Mouse (Mus musculus) midbrain, embryonic 10.5 days (tissue): ENCODE results near the gene Anapc15. TPM values are rescaled to one million over a fixed set of nuclear protein-coding genes. Genes with fewer than 3 reads are reported as not detected.

Source experiments
- DNase-seq: peaks from one replicate; pipeline ENCODE4 v3.0.0-alpha.2; 2017; ENCODE audit warnings: low spot score
- H3K27ac ChIP-seq: fragments of 300-500 bp; sonication (generic); replicated peaks from 2 replicates; pipeline ENCODE4 v1.5.1; 2016; ENCODE audit warnings: mild to moderate bottlenecking
- H3K27me3 ChIP-seq: fragments of 300-500 bp; sonication (generic); 2 replicates; pipeline ENCODE4 v1.6.1; 2016; ENCODE audit warnings: low read depth, mild to moderate bottlenecking; ENCODE audit not compliant: poor library complexity, severe bottlenecking
- H3K36me3 ChIP-seq: fragments of 300-500 bp; sonication (generic); 2 replicates; pipeline ENCODE4 v1.6.1; 2016; ENCODE audit warnings: mild to moderate bottlenecking, moderate library complexity
- H3K4me1 ChIP-seq: fragments of 300-500 bp; sonication (generic); 2 replicates; pipeline ENCODE4 v1.6.1; 2016
- H3K4me3 ChIP-seq: fragments of 300-500 bp; sonication (generic); 2 replicates; pipeline ENCODE4 v1.5.1; 2016; ENCODE audit warnings: mild to moderate bottlenecking, moderate library complexity
- H3K9me3 ChIP-seq: fragments of 300-500 bp; sonication (generic); replicated peaks from 2 replicates; pipeline ENCODE4 v1.6.1; 2016; ENCODE audit warnings: mild to moderate bottlenecking
- WGBS: fragments of 180-500 bp; shearing (Covaris S2); methylation state at CpG from one replicate; pipeline ENCODE4 v1.1.7; 2016; 5-methylcytosine and 5-hydroxymethylcytosine counted together
- polyA plus RNA-seq: library from polyadenylated mRNA; unstranded; fragments of >200 nt; fragmentation: Nextera tagmentation; extraction: Ambion mirVana; gene quantifications from 2 replicates; pipeline ENCODE4 v1.2.1, GENCODE M21; 2016

Gene Anapc15
- polyA plus RNA-seq, 1 experiment from 2014 or later, result 123 TPM

GRCm38 (mm10) chr7:101833916-101834584, 29.5 kb upstream of the Anapc15 start:
- H3K4me3 ChIP-seq, result peak overlapping the region; percentile 73; the same call in 1 of the 2 replicates

DNA sequence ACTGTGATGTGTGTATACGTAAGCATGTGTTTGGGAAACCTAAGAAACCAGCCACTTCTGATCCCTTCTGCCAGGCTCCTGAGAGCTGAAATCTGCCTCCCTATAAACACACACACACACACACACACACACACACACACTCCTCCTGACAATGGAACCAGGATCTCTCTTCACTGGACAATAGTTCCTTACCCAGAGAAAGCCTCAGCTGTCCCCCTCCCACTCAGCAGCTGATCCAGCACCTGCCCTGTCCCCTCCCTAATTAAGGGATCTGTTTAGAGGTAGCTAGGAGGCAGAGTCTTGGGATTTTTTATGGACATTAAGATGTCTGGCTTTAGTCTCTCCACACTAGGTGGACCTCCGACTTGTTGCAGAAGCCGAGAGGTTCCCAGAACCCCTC, 28.6 kb upstream of the Anapc15 start:
- Histone ChIP-seq H3K36me3 (peaks cover 50% of the 10 kb centered on the region), H3K4me3 (peak overlapping the region; percentile 73), H3K27me3 (no peaks in the 10 kb centered on the region), H3K9me3 (0 out of 2 replicates have a peak, but pooled peaks cover 6% of the 10 kb centered on the region), H3K4me1 (peaks cover 50% of the 10 kb centered on the region), H3K27ac (peak overlapping the region; percentile 96)
- no peak for DNase-seq
- 79% methylated on average over 3 of the region's 3 CpGs for WGBS

More at GRCm38 (mm10) chr7:101833916-101834584, 29.5 kb upstream of the Anapc15 start:
- DNase-seq, result no peak
- 0 out of 2 replicates have a peak, but pooled peaks cover 6% of the 10 kb centered on the region for H3K9me3 ChIP-seq
- H3K4me1 ChIP-seq, result peaks cover 48% of the 10 kb centered on the region
- WGBS, result 70% methylated on average over 3 of the region's 3 CpGs
- H3K27ac ChIP-seq, result peak overlapping the region; percentile 96
- H3K27me3 ChIP-seq, result no peaks in the 10 kb centered on the region
- H3K36me3 ChIP-seq, result peaks cover 58% of the 10 kb centered on the region

GRCm38 (mm10) chr7:101835457-101836109, 27.9 kb upstream of the Anapc15 start:
- H3K4me3 ChIP-seq, result peak overlapping the region; percentile 73
- DNase-seq, result peak; percentile 23
- 52% methylated on average over 5 of the region's 5 CpGs for WGBS
- H3K27ac ChIP-seq, result peak overlapping the region; percentile 96
- H3K27me3 ChIP-seq, result no peaks in the 10 kb centered on the region
- peaks cover 43% of the 10 kb centered on the region for H3K36me3 ChIP-seq
- H3K9me3 ChIP-seq, result 0 out of 2 replicates have a peak, but pooled peaks cover 6% of the 10 kb centered on the region
- peaks cover 50% of the 10 kb centered on the region for H3K4me1 ChIP-seq

DNA sequence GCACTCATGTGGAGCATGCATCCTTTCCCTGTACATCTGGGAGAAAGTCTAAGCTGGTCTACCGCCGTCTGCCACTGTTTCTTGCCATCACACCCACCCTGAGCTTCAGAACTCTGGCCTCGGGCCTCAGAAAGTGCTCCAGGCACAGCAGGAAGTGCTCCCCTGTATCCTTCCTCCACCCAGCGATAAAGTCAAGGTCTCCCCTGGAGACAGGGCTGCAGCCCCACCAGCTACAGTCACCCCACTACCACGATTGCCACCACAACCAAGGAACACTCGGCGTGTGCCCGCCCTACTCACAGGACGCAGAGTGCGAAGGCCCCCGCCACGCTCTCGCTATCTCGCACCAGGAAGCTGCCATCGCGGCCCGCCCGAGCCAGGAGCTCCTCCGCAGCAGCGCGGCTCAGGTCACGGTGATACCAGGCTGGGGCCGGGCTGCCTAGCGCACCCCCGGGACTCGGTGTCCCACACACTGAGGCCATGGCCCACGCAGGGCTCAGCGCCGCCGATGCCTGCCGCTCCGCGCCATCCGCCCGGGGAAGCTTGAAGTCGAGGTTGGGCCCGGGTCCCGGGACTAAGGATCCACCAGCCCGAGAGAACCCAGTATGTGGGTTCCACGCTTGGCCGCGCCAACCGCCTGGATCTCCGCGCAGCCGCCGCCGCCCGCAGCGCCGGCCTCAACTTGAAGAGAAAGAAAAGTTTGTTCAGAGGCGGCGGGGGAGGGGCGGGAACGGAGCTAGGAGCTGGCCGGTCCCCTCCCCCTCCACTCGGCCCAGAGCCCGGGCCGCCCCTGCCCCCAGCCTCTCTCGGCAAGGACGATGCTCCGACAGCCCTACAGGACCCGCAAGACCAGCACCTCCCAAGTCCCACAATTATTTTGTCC, 27.0 kb upstream of the Anapc15 start:
- Histone ChIP-seq H3K4me1 (peaks cover 50% of the 10 kb centered on the region), H3K27me3 (no peaks in the 10 kb centered on the region), H3K27ac (peak overlapping the region; percentile 96), H3K4me3 (peak overlapping the region; percentile 73), H3K9me3 (no peaks in the 10 kb centered on the region), H3K36me3 (peaks cover 34% of the 10 kb centered on the region)
- peak; percentile 86 for DNase-seq
- WGBS, result under 1% methylated on average over 63 of the region's 63 CpGs

GRCm38 (mm10) chr7:101837154-101837605, 26.3 kb upstream of the Anapc15 start:
- no peak for DNase-seq
- WGBS, result under 1% methylated on average over 20 of the region's 20 CpGs
- H3K9me3 ChIP-seq, result no peaks in the 10 kb centered on the region
- H3K36me3 ChIP-seq, result peaks cover 27% of the 10 kb centered on the region
- peaks cover 50% of the 10 kb centered on the region for H3K4me1 ChIP-seq
- peak overlapping the region; percentile 96 for H3K27ac ChIP-seq
- H3K27me3 ChIP-seq, result no peaks in the 10 kb centered on the region
- peak overlapping the region; percentile 73 for H3K4me3 ChIP-seq

- Histone ChIP-seq H3K36me3 (peaks cover 20% of the 10 kb centered on the region), H3K4me3 (peak within 1 kb of the TSS; percentile 73), H3K27ac (peak within 1 kb of the TSS; percentile 96), H3K4me1 (peaks cover 50% of the 10 kb centered on the region), H3K27me3 (no peaks in the 10 kb centered on the region), H3K9me3 (no peaks in the 10 kb centered on the region)
- under 1% methylated on average over 64 of the region's 64 CpGs for WGBS
- DNase-seq, result peak; percentile 89
These were observed 25.7 kb upstream of the Anapc15 start, which contains the start of gene Inppl1 for GRCm38 (mm10) chr7:101837606-101838471. Inppl1 (minus strand) TSS chr7:101838229.

DNA sequence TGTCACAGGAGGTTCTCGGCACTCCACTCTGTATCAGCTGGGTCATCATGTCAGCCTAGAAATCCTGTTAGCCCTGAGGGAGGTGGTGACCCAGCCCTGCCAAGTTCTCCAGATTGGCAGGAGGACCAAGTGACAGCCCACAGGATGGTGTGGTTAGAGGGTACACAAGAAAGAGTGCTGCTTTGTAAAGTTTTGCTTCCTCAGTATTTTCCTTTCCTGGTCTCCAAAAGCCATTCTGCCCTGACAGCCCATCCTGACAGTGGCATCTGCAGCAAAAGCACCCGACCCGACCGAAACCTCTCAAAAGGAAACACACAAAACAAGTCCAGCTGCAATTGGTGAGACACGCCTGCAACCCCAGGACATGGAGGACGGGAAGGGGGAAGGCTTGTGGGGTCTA, 19.3 kb upstream of the Anapc15 start:
- WGBS, result 85% methylated on average over 6 of the region's 6 CpGs
- DNase-seq, result no peak

GRCm38 (mm10) chr7:101847934-101848333, 15.6 kb upstream of the Anapc15 start:
- no peak overlapping the region for H3K27ac ChIP-seq
- H3K4me3 ChIP-seq, result no peak overlapping the region
- WGBS, result 97% methylated on average over 1 of the region's 1 CpGs
- H3K36me3 ChIP-seq, result no peaks in the 10 kb centered on the region
- DNase-seq, result no peak
- H3K27me3 ChIP-seq, result no peaks in the 10 kb centered on the region
- H3K4me1 ChIP-seq, result no peaks in the 10 kb centered on the region
- no peaks in the 10 kb centered on the region for H3K9me3 ChIP-seq

More for the DNA sequence above, 19.3 kb upstream of the Anapc15 start:
- no peaks in the 10 kb centered on the region for H3K36me3 ChIP-seq
- no peaks in the 10 kb centered on the region for H3K27me3 ChIP-seq
- no peak overlapping the region for H3K4me3 ChIP-seq
- peaks cover under 1% of the 10 kb centered on the region; the same call in 1 of the 2 replicates for H3K4me1 ChIP-seq
- no peak overlapping the region for H3K27ac ChIP-seq
- no peaks in the 10 kb centered on the region for H3K9me3 ChIP-seq

DNA sequence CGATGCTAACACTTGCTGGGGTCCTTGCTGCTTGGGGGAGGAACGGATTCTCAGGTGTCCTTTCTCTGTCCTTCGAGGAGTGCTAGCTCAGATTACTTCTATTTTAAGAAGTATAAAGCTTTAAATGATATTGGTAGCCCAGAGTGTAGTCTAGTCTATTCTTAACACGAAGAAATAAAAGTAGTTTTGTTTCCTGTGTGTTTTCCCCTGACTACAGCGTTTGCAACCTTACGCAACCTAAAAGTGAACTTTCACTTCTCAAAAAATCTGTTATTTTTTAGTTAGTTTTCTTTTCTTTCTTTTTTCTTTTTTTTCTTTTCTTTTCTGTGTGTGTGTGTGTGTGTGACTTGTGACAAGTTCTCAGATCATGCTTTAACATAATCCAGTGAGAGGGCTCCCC, 11.8 kb upstream of the Anapc15 start:
- Histone ChIP-seq H3K4me1 (no peaks in the 10 kb centered on the region), H3K36me3 (no peaks in the 10 kb centered on the region), H3K9me3 (no peaks in the 10 kb centered on the region), H3K27me3 (no peaks in the 10 kb centered on the region), H3K27ac (no peak overlapping the region), H3K4me3 (no peak overlapping the region)
- DNase-seq, result no peak
- WGBS, result 86% methylated on average over 6 of the region's 6 CpGs

DNA sequence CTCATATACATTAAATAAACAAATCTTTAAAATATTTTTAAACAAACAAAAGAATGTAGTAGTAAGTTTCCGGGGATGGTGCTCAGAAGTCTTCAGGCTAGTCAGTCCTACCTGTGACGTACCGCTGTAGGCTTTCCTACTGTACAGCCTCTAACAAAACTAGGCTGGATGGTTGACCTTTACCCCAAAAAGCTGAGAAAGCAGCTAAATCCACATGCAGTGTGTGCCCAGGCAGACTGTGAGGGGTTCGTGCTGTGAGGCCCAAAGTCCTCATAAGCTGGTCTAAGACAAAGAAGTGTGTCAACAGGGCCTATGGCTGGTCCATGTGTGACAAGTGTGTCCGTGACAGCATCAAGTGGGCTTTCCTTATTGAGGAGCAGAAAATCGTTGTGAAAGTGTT, 10.7 kb upstream of the Anapc15 start:
- Histone ChIP-seq H3K27ac (no peak overlapping the region), H3K36me3 (no peaks in the 10 kb centered on the region), H3K9me3 (no peaks in the 10 kb centered on the region), H3K4me3 (no peak overlapping the region), H3K4me1 (no peaks in the 10 kb centered on the region), H3K27me3 (no peaks in the 10 kb centered on the region)
- WGBS, result 90% methylated on average over 6 of the region's 6 CpGs
- DNase-seq, result no peak

- H3K27ac ChIP-seq, result no peak overlapping the region
- H3K36me3 ChIP-seq, result no peaks in the 10 kb centered on the region
- no peak overlapping the region for H3K4me3 ChIP-seq
- no peaks in the 10 kb centered on the region for H3K27me3 ChIP-seq
- 97% methylated on average over 2 of the region's 2 CpGs for WGBS
- H3K9me3 ChIP-seq, result no peaks in the 10 kb centered on the region
- DNase-seq, result no peak
- H3K4me1 ChIP-seq, result no peaks in the 10 kb centered on the region
These were observed 9.7 kb upstream of the Anapc15 start for GRCm38 (mm10) chr7:101853816-101854215.

GRCm38 (mm10) chr7:101857094-101857493, 6.4 kb upstream of the Anapc15 start, which contains the start of gene Folr2:
Folr2 (minus strand) TSS chr7:101857194.
- Histone ChIP-seq H3K4me1 (no peaks in the 10 kb centered on the region), H3K9me3 (no peaks in the 10 kb centered on the region), H3K36me3 (no peaks in the 10 kb centered on the region), H3K27ac (no peak within 1 kb of the TSS), H3K4me3 (no peak within 1 kb of the TSS), H3K27me3 (no peaks in the 10 kb centered on the region)
- 92% methylated on average over 4 of the region's 4 CpGs for WGBS
- no peak for DNase-seq
